Mouse (Mus musculus): Measurements from ENCODE around the gene 4933425L06Rik. TPM values are rescaled to one million over a fixed set of nuclear protein-coding genes. Genes with fewer than 3 reads are reported as not detected.

The 4933425L06Rik gene
- polyA plus RNA-seq (2014; fragmentation: Nextera tagmentation; extraction: Ambion mirVana), result not detected in 2 replicates

DNA sequence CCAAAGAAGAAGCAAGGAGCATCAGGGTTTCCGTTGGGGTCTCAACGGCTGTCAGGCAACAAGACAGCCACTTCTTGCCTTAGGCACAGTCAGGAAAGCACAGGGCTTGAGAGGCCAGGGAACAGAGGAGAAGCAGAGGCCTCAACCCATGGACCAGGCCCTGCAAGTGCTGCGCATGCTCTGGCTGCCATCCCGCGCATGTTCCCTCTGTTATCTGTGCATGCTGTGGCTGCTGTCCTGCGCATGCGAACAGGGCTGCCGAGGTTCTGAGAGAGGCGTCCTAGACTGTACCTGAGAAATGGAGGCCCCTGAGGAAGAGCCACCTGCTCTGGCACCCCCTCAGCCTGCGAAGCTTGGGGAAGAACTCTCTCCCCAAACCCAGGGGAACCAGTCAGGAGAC lies at the start of gene 4933425L06Rik:
4933425L06Rik (plus strand) TSS at position 261 of the 400 bp plus-strand sequence.
- Histone ChIP-seq H3K27ac (replicated peaks in 1 of 2; ENCODE audit: control insufficient read depth in 1 of 2, insufficient read depth in 1 of 2, low read depth in 2 of 2, low read length in 2 of 2) (no peak within 1 kb of the TSS), H3K4me3 (ENCODE audit: control insufficient read depth in 1 of 2, insufficient read depth in 1 of 2, low read depth in 1 of 2, low read length in 2 of 2) (no peak within 1 kb of the TSS), H3K27me3 (ENCODE audit: control insufficient read depth, insufficient read depth, low read length) (no peaks in the 10 kb centered on the region), H3K36me3 (ENCODE audit: control insufficient read depth, insufficient read depth, low read length) (no peaks in the 10 kb centered on the region), H3K9ac (ENCODE audit: low read length) (no peak within 1 kb of the TSS), H3K4me1 (ENCODE audit: control insufficient read depth in 2 of 2, insufficient read depth in 2 of 2, low read length in 2 of 2) (no peaks in the 10 kb centered on the region), H3K4me2 (ENCODE audit: low read length) (no peak within 1 kb of the TSS), H3K9me3 (ENCODE audit: control insufficient read depth, low read length) (no peaks in the 10 kb centered on the region)
- no peak for ATAC-seq (ENCODE audit: insufficient number of reproducible peaks, insufficient read depth, low FRiP score, low read depth)
- WGBS, result 81% methylated on average over 10 of the region's 10 CpGs

DNA sequence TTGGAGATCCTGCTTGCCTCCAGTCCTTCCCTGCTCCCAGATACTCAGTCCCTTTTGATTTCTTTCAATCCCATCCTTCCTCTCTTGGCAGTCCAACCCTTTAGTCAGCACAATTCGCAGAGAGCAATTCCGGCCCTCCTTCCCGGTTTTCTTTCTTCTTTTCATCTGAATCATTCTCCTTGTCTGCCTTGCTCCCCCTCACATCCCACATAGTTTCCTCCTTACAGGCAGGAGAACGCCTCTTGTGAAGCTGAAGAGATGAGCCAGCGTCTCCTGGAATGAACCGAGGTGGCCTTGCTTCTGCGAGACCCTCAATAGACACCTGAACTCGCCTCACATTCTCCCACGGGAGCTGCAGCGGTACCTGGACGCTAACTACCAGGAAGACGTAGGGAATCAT lies 44.1 kb upstream of the 4933425L06Rik start:
- Histone ChIP-seq H3K9me3 (ENCODE audit: control insufficient read depth, low read length) (no peaks in the 10 kb centered on the region), H3K9ac (ENCODE audit: low read length) (no peak overlapping the region), H3K27ac (replicated peaks in 1 of 2; ENCODE audit: control insufficient read depth in 1 of 2, insufficient read depth in 1 of 2, low read depth in 2 of 2, low read length in 2 of 2) (no peak overlapping the region), H3K4me3 (ENCODE audit: control insufficient read depth in 1 of 2, insufficient read depth in 1 of 2, low read depth in 1 of 2, low read length in 2 of 2) (no peak overlapping the region), H3K36me3 (ENCODE audit: control insufficient read depth, insufficient read depth, low read length) (no peaks in the 10 kb centered on the region), H3K27me3 (ENCODE audit: control insufficient read depth, insufficient read depth, low read length) (no peaks in the 10 kb centered on the region), H3K4me1 (ENCODE audit: control insufficient read depth in 2 of 2, insufficient read depth in 2 of 2, low read length in 2 of 2) (no peaks in the 10 kb centered on the region), H3K4me2 (ENCODE audit: low read length) (no peak overlapping the region)
- WGBS, result 82% methylated on average over 12 of the region's 12 CpGs
- no peak for ATAC-seq (ENCODE audit: insufficient number of reproducible peaks, insufficient read depth, low FRiP score, low read depth)

DNA sequence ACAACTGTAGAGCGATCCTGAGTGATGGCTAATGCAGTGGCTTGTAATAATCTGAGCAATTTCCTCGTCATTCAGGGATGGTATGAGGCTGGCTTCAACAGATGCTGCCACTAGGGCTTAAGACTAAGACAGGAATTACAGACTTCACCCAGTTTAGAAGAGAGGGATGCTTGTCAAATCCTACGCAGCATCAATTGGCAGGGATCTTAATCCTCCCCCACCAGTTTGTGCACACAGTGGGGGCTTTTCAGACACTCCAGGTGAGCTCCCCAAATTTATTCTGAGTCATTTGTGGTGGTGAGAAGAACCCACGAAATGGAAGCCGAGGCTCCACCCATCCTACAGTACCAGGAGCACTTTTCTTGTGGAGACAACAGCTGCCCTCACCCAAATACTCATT lies 43.6 kb upstream of the 4933425L06Rik start:
- no peaks in the 10 kb centered on the region for H3K4me1 ChIP-seq (ENCODE audit: control insufficient read depth in 2 of 2, insufficient read depth in 2 of 2, low read length in 2 of 2)

DNA sequence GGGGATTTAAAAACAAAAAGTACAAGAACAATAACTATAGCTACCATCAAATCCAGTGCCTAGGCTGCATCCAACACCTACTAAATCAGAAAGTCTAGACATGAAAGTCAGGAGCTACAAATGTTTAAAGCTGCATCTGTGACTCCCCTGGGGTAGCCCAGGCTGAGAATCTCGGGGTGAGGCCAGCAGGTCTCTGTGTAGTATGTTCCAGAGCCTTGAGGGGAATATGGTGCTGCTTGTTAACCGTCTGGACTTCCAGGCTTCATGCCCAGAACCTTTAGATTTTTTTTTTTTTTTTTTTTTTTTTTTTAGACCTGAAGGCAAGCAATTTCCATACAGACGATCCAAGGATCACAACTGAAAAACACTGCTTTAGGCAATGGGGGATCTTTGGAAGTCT lies 38.0 kb upstream of the 4933425L06Rik start:
- no peak for ATAC-seq (ENCODE audit: insufficient number of reproducible peaks, insufficient read depth, low FRiP score, low read depth)
- H3K36me3 ChIP-seq (ENCODE audit: control insufficient read depth, insufficient read depth, low read length), result no peaks in the 10 kb centered on the region

More for the DNA sequence above, 43.6 kb upstream of the 4933425L06Rik start:
- H3K27ac ChIP-seq (replicated peaks in 1 of 2; ENCODE audit: control insufficient read depth in 1 of 2, insufficient read depth in 1 of 2, low read depth in 2 of 2, low read length in 2 of 2), result no peak overlapping the region
- H3K9me3 ChIP-seq (ENCODE audit: control insufficient read depth, low read length), result no peaks in the 10 kb centered on the region
- no peak for ATAC-seq (ENCODE audit: insufficient number of reproducible peaks, insufficient read depth, low FRiP score, low read depth)
- H3K36me3 ChIP-seq (ENCODE audit: control insufficient read depth, insufficient read depth, low read length), result no peaks in the 10 kb centered on the region
- H3K4me2 ChIP-seq (ENCODE audit: low read length), result no peak overlapping the region
- H3K27me3 ChIP-seq (ENCODE audit: control insufficient read depth, insufficient read depth, low read length), result no peaks in the 10 kb centered on the region
- WGBS, result 72% methylated on average over 5 of the region's 5 CpGs
- no peak overlapping the region for H3K9ac ChIP-seq (ENCODE audit: low read length)
- no peak overlapping the region for H3K4me3 ChIP-seq (ENCODE audit: control insufficient read depth in 1 of 2, insufficient read depth in 1 of 2, low read depth in 1 of 2, low read length in 2 of 2)

DNA sequence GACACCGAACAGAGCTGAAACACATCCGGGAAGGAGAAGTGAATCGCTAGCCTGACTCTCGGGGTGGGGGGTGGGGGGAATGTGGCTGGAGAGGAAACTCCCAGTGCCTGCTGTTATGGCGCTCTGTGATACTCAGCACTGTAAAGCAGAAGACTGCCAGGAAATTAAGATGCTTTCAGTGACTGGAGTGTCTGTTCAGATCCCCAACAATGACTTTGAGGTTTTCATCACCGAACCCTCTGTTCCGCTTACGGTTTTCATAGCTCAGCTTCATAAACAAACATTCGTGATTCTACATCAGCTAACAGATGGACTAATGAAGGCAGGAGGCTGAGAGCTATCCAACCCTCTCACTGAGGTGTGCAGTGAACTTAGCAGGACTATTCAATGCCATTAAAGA lies 34.5 kb upstream of the 4933425L06Rik start:
- Histone ChIP-seq H3K4me2 (ENCODE audit: low read length) (peak overlapping the region; percentile 47), H3K9ac (ENCODE audit: low read length) (no peak overlapping the region; the same call in 1 of the 2 replicates), H3K36me3 (ENCODE audit: control insufficient read depth, insufficient read depth, low read length) (no peaks in the 10 kb centered on the region), H3K9me3 (ENCODE audit: control insufficient read depth, low read length) (no peaks in the 10 kb centered on the region), H3K27ac (replicated peaks in 1 of 2; ENCODE audit: control insufficient read depth in 1 of 2, insufficient read depth in 1 of 2, low read depth in 2 of 2, low read length in 2 of 2) (peak overlapping the region; percentile 55 to 58; a peak in 3 of 4 replicates), H3K27me3 (ENCODE audit: control insufficient read depth, insufficient read depth, low read length) (no peaks in the 10 kb centered on the region), H3K4me1 (ENCODE audit: control insufficient read depth in 2 of 2, insufficient read depth in 2 of 2, low read length in 2 of 2) (peaks cover 2 to 5% of the 10 kb centered on the region in 2 experiments; a peak in 2 of 4 replicates), H3K4me3 (ENCODE audit: control insufficient read depth in 1 of 2, insufficient read depth in 1 of 2, low read depth in 1 of 2, low read length in 2 of 2) (peak overlapping the region; percentile 1 to 20; a peak in 1 of 4 replicates)
- WGBS, result 47% methylated on average over 9 of the region's 9 CpGs
- no peak for ATAC-seq (ENCODE audit: insufficient number of reproducible peaks, insufficient read depth, low FRiP score, low read depth)

More for the DNA sequence above, 38.0 kb upstream of the 4933425L06Rik start:
- no peak overlapping the region for H3K4me3 ChIP-seq (ENCODE audit: control insufficient read depth in 1 of 2, insufficient read depth in 1 of 2, low read depth in 1 of 2, low read length in 2 of 2)
- no peaks in the 10 kb centered on the region for H3K9me3 ChIP-seq (ENCODE audit: control insufficient read depth, low read length)
- H3K4me1 ChIP-seq (ENCODE audit: control insufficient read depth in 2 of 2, insufficient read depth in 2 of 2, low read length in 2 of 2), result peaks cover 2 to 5% of the 10 kb centered on the region in 2 experiments; a peak in 2 of 4 replicates
- 62% methylated on average over 3 of the region's 3 CpGs for WGBS
- H3K27ac ChIP-seq (replicated peaks in 1 of 2; ENCODE audit: control insufficient read depth in 1 of 2, insufficient read depth in 1 of 2, low read depth in 2 of 2, low read length in 2 of 2), result no peak overlapping the region
- H3K9ac ChIP-seq (ENCODE audit: low read length), result no peak overlapping the region
- no peaks in the 10 kb centered on the region for H3K27me3 ChIP-seq (ENCODE audit: control insufficient read depth, insufficient read depth, low read length)
- no peak overlapping the region for H3K4me2 ChIP-seq (ENCODE audit: low read length)

DNA sequence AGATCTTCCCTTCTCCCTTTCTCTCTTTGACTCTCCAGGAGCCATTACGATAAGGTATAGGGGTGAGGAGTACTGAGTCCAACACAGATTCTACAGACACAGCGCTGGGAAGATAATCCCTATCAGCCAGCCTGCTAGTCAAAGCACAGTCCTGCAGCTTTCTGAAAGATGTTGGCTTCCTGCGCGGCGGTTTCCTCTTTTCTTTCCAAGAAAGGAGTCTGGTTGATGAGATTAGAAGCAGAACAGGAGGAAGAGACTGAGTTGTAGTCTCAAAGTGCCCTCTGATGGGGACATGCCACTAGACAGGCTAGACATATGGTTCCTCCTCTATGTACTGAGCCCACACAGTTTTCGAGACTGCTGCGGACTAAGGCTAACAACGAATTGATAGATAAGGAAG lies 33.3 kb upstream of the 4933425L06Rik start:
- H3K4me3 ChIP-seq (ENCODE audit: control insufficient read depth in 1 of 2, insufficient read depth in 1 of 2, low read depth in 1 of 2, low read length in 2 of 2), result no peak overlapping the region
- H3K9me3 ChIP-seq (ENCODE audit: control insufficient read depth, low read length), result no peaks in the 10 kb centered on the region
- 42% methylated on average over 8 of the region's 8 CpGs for WGBS
- H3K4me2 ChIP-seq (ENCODE audit: low read length), result no peak overlapping the region
- peak; percentile 67; the same call in 1 of the 2 replicates for ATAC-seq (ENCODE audit: insufficient number of reproducible peaks, insufficient read depth, low FRiP score, low read depth)
- 0 out of 4 replicates have a peak overlapping the region, but pooled peaks of 1 of the 2 experiments have one; percentile 29 for H3K27ac ChIP-seq (replicated peaks in 1 of 2; ENCODE audit: control insufficient read depth in 1 of 2, insufficient read depth in 1 of 2, low read depth in 2 of 2, low read length in 2 of 2)
- H3K4me1 ChIP-seq (ENCODE audit: control insufficient read depth in 2 of 2, insufficient read depth in 2 of 2, low read length in 2 of 2), result peaks cover 2 to 7% of the 10 kb centered on the region in 2 experiments; a peak in 2 of 4 replicates
- H3K9ac ChIP-seq (ENCODE audit: low read length), result no peak overlapping the region
- H3K27me3 ChIP-seq (ENCODE audit: control insufficient read depth, insufficient read depth, low read length), result no peaks in the 10 kb centered on the region
- no peaks in the 10 kb centered on the region for H3K36me3 ChIP-seq (ENCODE audit: control insufficient read depth, insufficient read depth, low read length)

DNA sequence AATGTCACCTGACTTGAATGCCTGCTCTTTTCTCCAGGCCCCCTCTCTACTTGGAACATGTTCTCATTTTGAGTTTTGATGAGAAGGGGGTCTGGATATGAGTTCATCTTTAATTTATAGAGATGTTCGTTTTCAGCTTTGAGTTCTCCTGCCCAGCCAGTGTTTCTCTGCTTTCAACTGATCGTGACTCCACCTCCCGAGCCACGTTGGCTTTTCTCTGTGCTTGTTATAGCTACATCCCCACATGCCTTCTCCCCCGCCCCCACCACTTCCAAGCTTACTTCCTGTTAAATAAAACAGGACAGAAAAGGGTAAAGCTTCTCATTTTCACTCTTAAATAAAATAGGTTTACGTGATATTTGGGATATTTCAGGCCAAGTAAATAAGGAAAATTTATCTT lies 30.5 kb upstream of the 4933425L06Rik start:
- H3K9me3 ChIP-seq (ENCODE audit: control insufficient read depth, low read length), result no peaks in the 10 kb centered on the region
- WGBS, result 38% methylated on average over 6 of the region's 6 CpGs
- H3K36me3 ChIP-seq (ENCODE audit: control insufficient read depth, insufficient read depth, low read length), result no peaks in the 10 kb centered on the region
- H3K9ac ChIP-seq (ENCODE audit: low read length), result no peak overlapping the region
- no peak overlapping the region for H3K4me3 ChIP-seq (ENCODE audit: control insufficient read depth in 1 of 2, insufficient read depth in 1 of 2, low read depth in 1 of 2, low read length in 2 of 2)
- H3K4me1 ChIP-seq (ENCODE audit: control insufficient read depth in 2 of 2, insufficient read depth in 2 of 2, low read length in 2 of 2), result peaks cover 7 to 8% of the 10 kb centered on the region in 2 experiments
- H3K27ac ChIP-seq (replicated peaks in 1 of 2; ENCODE audit: control insufficient read depth in 1 of 2, insufficient read depth in 1 of 2, low read depth in 2 of 2, low read length in 2 of 2), result no peak overlapping the region
- peak overlapping the region; percentile 14; the same call in 1 of the 2 replicates for H3K4me2 ChIP-seq (ENCODE audit: low read length)
- no peaks in the 10 kb centered on the region for H3K27me3 ChIP-seq (ENCODE audit: control insufficient read depth, insufficient read depth, low read length)
- ATAC-seq (ENCODE audit: insufficient number of reproducible peaks, insufficient read depth, low FRiP score, low read depth), result no peak

DNA sequence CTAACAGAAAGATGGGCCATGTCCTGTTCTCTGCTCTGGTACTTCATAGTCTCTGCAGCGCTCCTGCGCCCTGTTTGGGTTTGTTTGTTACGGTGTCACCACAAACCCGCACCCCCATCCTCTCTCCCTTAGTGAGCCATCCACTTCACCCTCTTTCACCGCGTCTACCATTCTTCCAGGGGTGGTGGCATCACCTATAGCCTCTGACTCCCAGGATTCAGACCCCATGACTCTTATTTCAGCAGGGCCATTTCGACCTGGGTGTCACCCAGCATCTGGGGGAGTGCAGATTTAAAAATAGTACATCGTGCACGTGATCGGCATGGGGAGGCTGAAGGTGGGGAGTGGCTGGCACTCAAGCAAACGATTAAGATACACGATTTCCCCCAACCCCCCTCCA lies 28.3 kb upstream of the 4933425L06Rik start:
- peak overlapping the region; percentile 81 for H3K9ac ChIP-seq (ENCODE audit: low read length)
- no peaks in the 10 kb centered on the region for H3K9me3 ChIP-seq (ENCODE audit: control insufficient read depth, low read length)
- ATAC-seq (ENCODE audit: insufficient number of reproducible peaks, insufficient read depth, low FRiP score, low read depth), result no peak
- peaks cover 2 to 6% of the 10 kb centered on the region in 2 experiments for H3K4me1 ChIP-seq (ENCODE audit: control insufficient read depth in 2 of 2, insufficient read depth in 2 of 2, low read length in 2 of 2)
- H3K4me2 ChIP-seq (ENCODE audit: low read length), result peak overlapping the region; percentile 92
- peak overlapping the region; percentile 53 to 70 for H3K4me3 ChIP-seq (ENCODE audit: control insufficient read depth in 1 of 2, insufficient read depth in 1 of 2, low read depth in 1 of 2, low read length in 2 of 2)
- H3K36me3 ChIP-seq (ENCODE audit: control insufficient read depth, insufficient read depth, low read length), result no peaks in the 10 kb centered on the region
- WGBS, result 2% methylated on average over 12 of the region's 12 CpGs
- no peaks in the 10 kb centered on the region for H3K27me3 ChIP-seq (ENCODE audit: control insufficient read depth, insufficient read depth, low read length)
- peak overlapping the region; percentile 64 to 72; a peak in 3 of 4 replicates for H3K27ac ChIP-seq (replicated peaks in 1 of 2; ENCODE audit: control insufficient read depth in 1 of 2, insufficient read depth in 1 of 2, low read depth in 2 of 2, low read length in 2 of 2)
